Mouse (Mus musculus) lung, adult 18-20 months (tissue): Measurements from ENCODE around the gene Atp6v0c.

ENCODE experiments used
- DNase-seq, 2 experiments: peaks; one replicate each; pipeline ENCODE4 v3.0.0; 2022; ENCODE audit warnings: mixed read lengths in 2 of 2

The Atp6v0c gene

GRCm38 (mm10) chr17:24197032-24197824 lies 27.7 kb upstream of the Atp6v0c start:
- no peak for DNase-seq

DNA sequence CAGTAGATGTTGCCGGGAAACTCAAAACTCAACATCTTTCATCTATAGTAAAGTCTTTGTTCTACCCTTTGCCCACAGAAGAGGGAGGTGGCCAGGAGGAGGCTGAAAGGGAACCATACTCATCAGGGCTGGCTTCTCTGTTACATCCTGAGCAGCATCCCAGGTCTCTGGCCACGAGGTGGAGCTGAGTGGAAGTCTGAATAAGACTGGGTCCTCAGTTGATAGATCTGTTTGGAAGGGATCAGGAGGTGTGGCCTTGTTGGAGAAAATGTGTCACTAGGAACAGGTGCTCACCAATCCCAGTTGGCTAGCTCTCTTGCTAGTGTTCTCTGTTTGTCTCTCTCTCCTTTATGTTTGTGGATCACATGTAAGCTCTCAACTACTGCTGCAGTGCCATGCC lies 25.8 kb upstream of the Atp6v0c start:
- no peak for DNase-seq

GRCm38 (mm10) chr17:24193769-24194168 lies 24.3 kb upstream of the Atp6v0c start:
- no peak for DNase-seq

DNA sequence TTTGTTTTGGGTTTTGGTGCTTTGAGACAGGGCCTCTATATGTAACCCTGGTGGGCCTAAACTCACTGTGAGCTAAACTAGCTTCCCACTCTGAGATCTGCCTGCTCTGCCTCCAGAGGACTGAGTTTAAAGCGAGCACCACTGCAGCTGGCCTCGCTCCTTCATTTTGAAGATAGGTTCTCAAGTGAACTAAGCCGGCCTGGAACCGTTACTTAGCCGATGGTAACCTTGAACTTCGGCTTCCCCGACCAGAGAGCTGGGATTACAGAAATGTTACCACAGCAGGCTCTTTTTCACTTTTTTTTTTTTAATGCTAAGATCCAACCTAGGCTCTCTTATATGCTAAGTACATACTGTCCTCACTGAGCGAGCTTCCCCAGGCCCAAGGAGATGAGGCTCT lies 23.8 kb upstream of the Atp6v0c start:
- no peak for DNase-seq

DNA sequence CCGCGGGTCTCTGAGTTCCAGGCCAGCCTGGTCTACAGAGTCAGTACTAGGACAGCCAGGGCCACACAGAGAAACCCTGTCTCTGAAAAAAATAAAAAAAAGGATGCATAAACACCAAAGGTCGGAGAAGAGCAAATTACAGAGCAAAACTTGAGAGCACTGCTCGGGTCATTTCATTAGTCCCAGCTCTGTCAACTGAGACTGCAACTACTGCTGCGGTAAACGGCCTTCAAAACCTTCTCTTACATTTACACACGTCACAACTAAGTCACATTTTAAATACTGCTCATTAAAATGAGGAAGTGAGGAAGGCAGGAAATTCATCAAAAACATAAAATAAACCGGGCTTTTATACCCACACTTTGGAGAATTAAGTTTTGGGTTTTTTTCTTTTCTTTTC lies 23.3 kb upstream of the Atp6v0c start:
- DNase-seq = no peak

GRCm38 (mm10) chr17:24191481-24191880 lies 22.0 kb upstream of the Atp6v0c start:
- DNase-seq = no peak

- DNase-seq = no peak
These were observed 21.4 kb upstream of the Atp6v0c start for GRCm38 (mm10) chr17:24190934-24191333.

GRCm38 (mm10) chr17:24174259-24174658 lies 4.8 kb upstream of the Atp6v0c start:
- no peak for DNase-seq

- DNase-seq = peak; percentile 63 to 69
These were observed 3.9 kb upstream of the Atp6v0c start for GRCm38 (mm10) chr17:24173423-24173822.

DNA sequence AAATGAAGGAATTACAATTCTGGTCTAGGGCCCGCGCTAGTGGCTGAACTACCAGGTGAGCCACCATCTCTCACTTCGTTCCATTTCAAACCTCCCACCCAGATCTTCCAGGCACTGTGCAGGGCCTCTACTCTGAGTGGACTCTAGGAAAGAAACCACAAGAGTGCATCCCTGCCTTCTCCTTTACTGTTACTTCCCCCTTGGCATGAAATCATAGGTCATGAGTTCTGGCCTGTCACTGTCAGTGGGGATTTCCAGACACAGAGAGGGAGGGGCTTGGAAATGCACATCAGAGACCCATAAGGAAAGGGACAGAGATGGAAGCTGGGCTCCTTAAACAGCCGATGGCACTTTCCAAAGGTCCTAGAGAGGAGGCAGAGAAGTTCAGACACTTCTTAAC lies 2.2 kb upstream of the Atp6v0c start:
- peak in 1 of 2 experiments; percentile 27 for DNase-seq

DNA sequence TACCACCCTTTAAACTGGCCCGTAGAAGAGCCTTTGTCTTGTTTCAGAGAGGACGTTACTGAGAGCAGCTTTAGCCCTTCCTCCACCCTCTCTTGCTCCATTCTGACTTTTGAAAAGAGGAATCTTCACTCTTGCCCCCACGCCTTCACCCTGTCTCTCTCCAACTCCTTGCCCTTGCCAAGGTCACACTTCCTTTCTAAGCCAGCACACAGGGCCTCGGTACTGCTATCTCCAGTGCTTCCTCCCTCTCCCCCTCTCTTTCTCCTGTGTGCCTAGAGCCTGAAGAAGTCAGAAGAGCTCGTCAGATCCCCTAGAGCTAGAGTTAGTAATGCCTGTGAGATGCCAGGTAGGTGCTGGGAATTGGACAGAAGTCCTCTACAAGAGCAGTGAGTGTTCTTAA lies 1.2 kb upstream of the Atp6v0c start:
- no peak for DNase-seq

- no peak for DNase-seq
These were observed 623 bp upstream of the Atp6v0c start for GRCm38 (mm10) chr17:24170125-24170524.

DNA sequence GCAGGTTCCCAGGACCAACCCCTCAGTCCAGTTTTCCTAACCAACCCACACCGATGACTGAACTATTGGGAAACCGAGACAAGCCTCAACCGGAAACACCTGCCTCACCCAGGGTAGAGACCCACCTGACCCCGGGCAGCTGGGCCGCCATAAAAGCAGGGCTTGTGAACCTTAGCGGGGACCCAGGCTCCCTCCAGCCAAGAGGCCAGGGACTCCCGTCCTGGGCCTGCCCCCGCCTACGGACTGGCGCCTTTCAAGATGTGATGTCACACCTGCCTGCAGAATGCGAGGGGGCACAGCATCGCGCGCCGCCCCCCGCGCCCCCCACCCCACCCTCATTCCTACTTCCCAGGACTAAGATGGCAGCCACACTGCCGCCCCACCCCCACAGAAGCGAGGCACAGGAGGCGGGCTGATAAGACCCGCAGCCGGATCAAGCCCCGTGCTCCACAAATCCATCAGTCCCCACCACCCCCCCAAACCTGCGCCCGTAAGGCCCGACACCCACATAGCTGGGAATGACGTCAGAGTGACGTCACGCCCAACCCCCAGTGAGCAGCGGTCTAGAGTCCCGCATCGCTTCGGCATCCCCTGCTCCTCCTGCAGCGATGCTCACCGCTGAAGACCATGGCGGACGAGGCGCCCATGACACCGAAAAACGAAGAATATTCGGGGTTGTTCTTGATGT lies 768 bp downstream of the Atp6v0c start:
- DNase-seq = peak; percentile 57 to 63

- no peak for DNase-seq
These were observed 1.5 kb downstream of the Atp6v0c start for GRCm38 (mm10) chr17:24167891-24168505.

- DNase-seq = no peak
These were observed 2.4 kb downstream of the Atp6v0c start for GRCm38 (mm10) chr17:24167120-24167519.

DNA sequence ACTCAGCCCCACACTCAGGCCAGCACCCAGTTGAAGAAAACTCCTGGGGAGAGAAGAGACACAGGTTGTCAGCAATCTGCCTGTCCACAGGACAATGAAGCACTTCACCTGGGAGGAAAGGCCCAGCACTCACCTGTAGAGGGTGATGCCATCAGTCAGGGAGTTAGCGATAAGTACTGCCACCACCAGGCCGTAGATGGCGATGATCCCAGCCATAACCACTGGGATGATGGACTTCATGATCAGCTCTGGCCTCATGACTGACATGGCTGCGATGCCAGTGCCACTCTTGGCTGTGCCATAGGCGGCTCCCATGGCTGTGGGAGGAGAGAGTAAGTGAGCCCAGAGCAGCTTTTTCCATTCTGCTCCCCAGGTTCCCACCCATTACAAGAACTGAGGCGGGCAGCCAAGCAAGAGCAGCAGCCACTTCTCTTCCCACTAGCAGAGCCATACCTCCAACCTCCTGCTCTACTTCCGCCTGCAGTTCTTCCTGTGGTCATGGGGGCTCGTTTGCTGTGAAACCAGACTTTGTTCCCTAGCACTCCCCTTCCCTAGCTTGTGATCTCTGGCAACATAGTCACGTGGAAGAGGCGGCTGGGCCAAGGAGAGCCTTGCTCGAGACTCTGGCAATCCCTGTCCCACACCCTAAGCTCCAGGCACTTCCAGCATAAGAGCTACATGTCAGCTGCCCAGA lies 4.8 kb downstream of the Atp6v0c start:
- peak; percentile 44 to 57 for DNase-seq

DNA sequence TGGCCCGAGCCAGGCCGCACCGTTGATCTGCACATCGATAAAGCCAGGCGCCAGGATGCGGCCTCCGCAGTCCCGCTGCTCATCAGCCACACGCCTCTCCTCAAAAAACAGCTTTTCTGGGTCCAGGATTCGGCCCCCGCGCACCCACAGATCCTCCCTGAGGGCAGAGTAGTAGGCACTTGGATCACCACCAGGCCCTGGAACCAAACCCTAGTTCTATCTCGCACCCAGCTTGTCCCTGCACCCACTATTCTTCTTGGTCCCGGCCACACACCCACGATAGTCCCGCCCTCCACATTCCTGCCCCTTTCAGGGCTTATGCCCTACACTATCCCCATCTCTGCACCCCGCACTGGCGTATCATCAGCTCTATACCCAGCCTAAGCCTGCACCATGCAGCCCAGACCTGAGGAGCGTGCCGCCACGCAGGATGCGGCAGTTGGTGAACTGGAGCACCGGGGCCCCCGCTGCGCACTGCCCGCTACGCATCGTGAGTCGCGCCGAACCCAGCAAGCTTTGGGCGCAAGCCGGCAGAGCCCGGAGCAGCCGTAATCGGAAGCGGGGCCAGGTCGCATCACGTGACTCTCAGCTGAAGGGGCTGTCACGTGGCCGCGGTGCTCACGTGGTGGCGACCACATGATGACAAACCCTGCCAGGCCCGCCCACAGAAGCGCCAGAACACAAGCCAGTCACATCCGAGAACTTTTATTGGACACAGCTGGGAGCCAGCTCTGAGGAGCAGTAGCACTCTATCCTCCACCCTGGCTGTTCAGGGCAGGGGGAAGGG lies 6.1 kb downstream of the Atp6v0c start, which contains the start of gene Amdhd2:
Gene Amdhd2 (minus strand): TSS at position 591 of the 787 bp plus-strand sequence.
- DNase-seq = peak; percentile 94 to 96

- DNase-seq = peak; percentile 47 to 54
These were observed 6.8 kb downstream of the Atp6v0c start for GRCm38 (mm10) chr17:24162584-24163175.

- DNase-seq = peak; percentile 46 to 53
These were observed 8.0 kb downstream of the Atp6v0c start for GRCm38 (mm10) chr17:24161466-24161865.

DNA sequence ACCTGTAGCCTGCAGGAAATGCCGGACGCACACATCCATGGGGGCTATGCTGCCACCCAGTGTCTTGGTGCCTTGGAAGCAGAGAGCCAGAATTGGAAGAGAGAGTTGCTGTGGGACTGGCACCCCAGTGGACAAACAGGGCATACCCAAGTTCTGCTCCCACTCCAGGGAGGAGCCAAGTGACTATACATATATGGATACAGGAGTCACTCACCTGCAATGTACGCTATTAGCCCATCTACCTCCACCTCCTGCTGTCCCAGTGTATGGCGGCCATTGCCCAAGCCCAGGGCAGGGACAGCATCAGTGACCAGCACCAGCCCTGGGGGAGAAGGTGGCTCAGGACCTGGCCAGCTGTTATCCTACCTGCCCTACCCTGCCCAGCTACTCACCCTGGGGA lies 12.0 kb downstream of the Atp6v0c start:
- no peak for DNase-seq

GRCm38 (mm10) chr17:24157121-24157520 lies 12.4 kb downstream of the Atp6v0c start:
- no peak for DNase-seq

DNA sequence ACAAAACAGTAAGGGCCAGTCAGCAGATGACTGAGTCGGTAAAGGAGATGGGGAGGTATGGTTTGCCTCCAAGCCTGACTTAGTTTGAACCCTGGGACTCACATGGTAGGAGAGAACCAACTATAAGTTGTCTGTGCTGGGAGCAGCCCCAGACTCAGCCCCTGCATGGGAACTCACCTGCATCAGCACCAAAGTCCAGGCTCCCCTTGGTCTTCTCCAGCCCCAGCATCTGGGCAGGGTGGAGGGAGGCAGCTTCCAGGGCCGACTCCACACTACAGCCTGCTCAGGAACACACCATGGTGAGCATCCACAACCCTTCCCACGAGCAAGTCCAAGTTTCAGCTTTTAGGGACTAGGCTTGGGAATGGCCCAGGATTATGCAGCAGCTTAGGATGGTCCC lies 13.1 kb downstream of the Atp6v0c start:
- no peak for DNase-seq
